Mouse (Mus musculus): ENCODE data around the gene Olfr799.

DNA sequence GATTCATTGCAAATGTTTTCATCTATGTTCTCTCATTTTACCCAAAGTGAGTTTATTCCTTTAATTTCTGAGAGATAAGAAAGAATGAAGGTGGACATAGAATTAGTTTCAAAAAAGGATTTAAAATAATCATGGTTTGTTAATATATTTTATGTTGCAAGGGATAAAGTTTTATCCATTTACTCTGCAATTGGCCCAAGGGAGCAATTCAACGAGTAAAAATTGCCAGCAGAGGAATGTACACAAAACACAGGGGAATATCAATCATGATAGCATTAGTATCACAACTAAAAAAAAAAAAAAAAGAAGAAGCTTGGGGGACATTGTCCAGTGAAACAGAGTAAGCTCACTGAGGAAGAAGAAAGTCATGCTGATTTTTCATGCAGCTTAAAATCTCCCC, 50.8 kb downstream of the Olfr799 start, which contains the start of gene Olfr802:
- TF ChIP-seq CTCF (conservative IDR thresholded peaks at IDR 0.05; ENCODE audit: insufficient read depth, insufficient read length, low read depth, low read length) (no peak), POLR2A (IDR thresholded peaks at IDR 0.05; ENCODE audit: low read depth, low read length) (no peak)

All from kidney, adult 2 months (tissue).